In the genomic region with DNA sequence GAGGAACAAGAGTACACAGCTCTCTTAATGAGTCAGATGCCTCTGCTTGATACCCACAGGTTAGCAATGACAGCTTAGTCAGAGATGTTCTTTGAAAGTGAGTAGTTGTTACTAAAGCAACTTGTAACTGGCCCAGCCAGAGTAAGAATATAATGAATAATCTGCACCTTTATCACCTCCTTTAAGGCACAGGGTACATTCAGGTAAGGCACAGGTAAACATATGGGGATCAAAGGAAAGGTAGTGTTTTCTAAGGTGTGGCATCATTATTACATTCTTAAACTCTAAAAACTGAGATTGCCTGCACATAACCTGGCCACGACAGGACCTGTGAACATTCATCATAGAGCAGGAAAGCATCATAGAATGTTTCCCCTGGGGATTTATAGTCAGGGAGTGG, we compare ENCODE assay signal across 26 mouse cellular contexts. TPM values are rescaled to one million over a fixed set of nuclear protein-coding genes. Genes with fewer than 3 reads are reported as not detected.
DNase-seq lines count a peak whose midpoint lies in the region; ATAC-seq and TF ChIP-seq lines count a peak whose summit lies in the region.
"Had no signal": no experiment of that assay in that cellular context is flagged by ENCODE, and none has a peak within 500 bp of the region (broad histone marks: within the 10 kb centered on the region; RNA-seq: fewer than 3 reads in every experiment).

No protein-coding gene starts in this region.

- whole genome bisulfite sequencing in stomach, postnatal 0 days, result 57% methylated on average over 1 of the region's 1 CpGs
- 94% methylated on average over 1 of the region's 1 CpGs for WGBS in hindbrain, embryonic 16.5 days

- no peak for TF ChIP-seq CTCF in stomach, postnatal 0 days (IDR thresholded peaks at IDR 0.05; ENCODE audit: low read depth)

- H3K27ac ChIP-seq in stomach, postnatal 0 days (replicated peaks), result no peak overlapping the region
- no peak overlapping the region for H3K27ac ChIP-seq in hindbrain, embryonic 16.5 days (ENCODE audit: low read depth, low read length)
- H3K27ac ChIP-seq: embryonic facial prominence, embryonic 12.5 days; embryonic facial prominence, embryonic 15.5 days; forebrain, embryonic 12.5 days; forebrain, embryonic 15.5 days; heart, embryonic 10.5 days; heart, embryonic 13.5 days; hindbrain, embryonic 14.5 days had no signal

- no peak overlapping the region for H3K4me2 ChIP-seq in stomach, postnatal 0 days (replicated peaks; ENCODE audit: low read depth)
- H3K4me2 ChIP-seq in hindbrain, embryonic 16.5 days (ENCODE audit: low read length), result no peak overlapping the region
- H3K4me2 ChIP-seq: embryonic facial prominence, embryonic 12.5 days; embryonic facial prominence, embryonic 15.5 days; forebrain, embryonic 12.5 days; forebrain, embryonic 15.5 days; heart, embryonic 13.5 days; hindbrain, embryonic 14.5 days had no signal

- H3K27me3 ChIP-seq in stomach, postnatal 0 days (ENCODE audit: control insufficient read depth, insufficient read depth, low read length), result no peaks in the 10 kb centered on the region
- no peaks in the 10 kb centered on the region for H3K27me3 ChIP-seq in hindbrain, embryonic 16.5 days (replicated peaks; ENCODE audit: control insufficient read depth, insufficient read depth, low read length)
- H3K27me3 ChIP-seq: CH12.LX; embryonic facial prominence, embryonic 12.5 days; embryonic facial prominence, embryonic 15.5 days; forebrain, embryonic 12.5 days; forebrain, embryonic 15.5 days; heart, embryonic 13.5 days had no signal

- peak; percentile 42 for ATAC-seq in CD4-positive, CD25-positive, alpha-beta regulatory T cell, adult 4 months
- peak; percentile 28 for ATAC-seq in granulocyte monocyte progenitor cell, adult 5-6 weeks (replicated peaks; ENCODE audit: poor library complexity, severe bottlenecking)
- 0 out of 2 replicates have a peak, but pooled peaks have one; percentile 12 for ATAC-seq in megakaryocyte, adult 5-6 weeks (ENCODE audit: poor library complexity, severe bottlenecking)
- peak; percentile 69 for ATAC-seq in stomach, postnatal 0 days (ENCODE audit: low FRiP score, low TSS enrichment)
- ATAC-seq in hindbrain, embryonic 16.5 days, result no peak
- ATAC-seq: forebrain, embryonic 15.5 days; intestine, embryonic 16.5 days had no signal

- DNase-seq in stomach, postnatal 0 days (ENCODE audit: low spot score), result no peak
- no peak for DNase-seq in frontal cortex, adult 2 months (ENCODE audit: extremely low spot score in 1 of 2, low spot score in 1 of 2)
- no peak for DNase-seq in heart, adult 9 months (ENCODE audit: low spot score in 2 of 2)
- DNase-seq: adrenal gland, postnatal 10 days; adrenal gland, postnatal 36 days; cerebellum, adult 18-20 months; cerebellum, adult 9-10 months; cerebellum, postnatal 14 days; gastrocnemius, postnatal 10 days; heart, adult 18-20 months; heart, postnatal 14 days; heart, postnatal 4 days had no signal

- H3K9me3 ChIP-seq in stomach, postnatal 0 days (ENCODE audit: control insufficient read depth, low read length), result no peaks in the 10 kb centered on the region
- no peaks in the 10 kb centered on the region for H3K9me3 ChIP-seq in hindbrain, embryonic 16.5 days (ENCODE audit: control insufficient read depth, low read length)
- H3K9me3 ChIP-seq: embryonic facial prominence, embryonic 12.5 days; embryonic facial prominence, embryonic 15.5 days; forebrain, embryonic 12.5 days; forebrain, embryonic 15.5 days; G1E; heart, embryonic 10.5 days; heart, embryonic 13.5 days had no signal

- TF ChIP-seq EP300 in stomach, postnatal 0 days (optimal IDR thresholded peaks at IDR 0.05), result no peak

- H3K9ac ChIP-seq in stomach, postnatal 0 days (ENCODE audit: low read length), result no peak overlapping the region
- no peak overlapping the region for H3K9ac ChIP-seq in hindbrain, embryonic 16.5 days (ENCODE audit: low read depth, low read length)
- H3K9ac ChIP-seq: embryonic facial prominence, embryonic 12.5 days; embryonic facial prominence, embryonic 15.5 days; forebrain, embryonic 12.5 days; forebrain, embryonic 15.5 days; heart, embryonic 13.5 days; hindbrain, embryonic 14.5 days had no signal

- no peaks in the 10 kb centered on the region for H3K36me3 ChIP-seq in stomach, postnatal 0 days (ENCODE audit: control insufficient read depth, insufficient read depth, low read length)
- no peaks in the 10 kb centered on the region for H3K36me3 ChIP-seq in hindbrain, embryonic 16.5 days (ENCODE audit: control insufficient read depth, insufficient read depth, low read length)
- H3K36me3 ChIP-seq: embryonic facial prominence, embryonic 15.5 days; forebrain, embryonic 15.5 days had no signal

- H3K4me1 ChIP-seq in stomach, postnatal 0 days (replicated peaks; ENCODE audit: control insufficient read depth, insufficient read depth), result no peaks in the 10 kb centered on the region
- H3K4me1 ChIP-seq in hindbrain, embryonic 16.5 days (ENCODE audit: control insufficient read depth, insufficient read depth, low read depth, low read length), result no peaks in the 10 kb centered on the region

- H3K4me3 ChIP-seq in stomach, postnatal 0 days (ENCODE audit: low read depth, low read length), result no peak overlapping the region
- no peak overlapping the region for H3K4me3 ChIP-seq in hindbrain, embryonic 16.5 days (ENCODE audit: low read length)
- H3K4me3 ChIP-seq: embryonic facial prominence, embryonic 12.5 days; embryonic facial prominence, embryonic 15.5 days; forebrain, embryonic 12.5 days; forebrain, embryonic 15.5 days; heart, embryonic 10.5 days; heart, embryonic 13.5 days had no signal

RNA-seq across cellular contexts. Expression of gene Scaf8, which starts 9.8 kb away (rescaled TPM):
- 10 to 100 TPM; 23.4 to 25.5 TPM for polyA plus RNA-seq in CD4-positive, CD25-positive, alpha-beta regulatory T cell, adult 4 months (2017; shearing (Covaris generic))
- total RNA-seq in granulocyte monocyte progenitor cell, adult 5-6 weeks (2014; fragmentation: Nextera tagmentation), result 38.8 and 42.9 TPM in 2 replicates
- total RNA-seq in granulocyte monocyte progenitor cell, adult 5-6 weeks (2017), result 25.8 and 31.5 TPM in 2 replicates
- total RNA-seq in megakaryocyte, adult 5-6 weeks (2015), result 34.1 and 43.8 TPM in 2 replicates
- total RNA-seq in megakaryocyte, adult 5-6 weeks (2017), result 29.1 and 35.5 TPM in 2 replicates
- polyA plus RNA-seq in stomach, postnatal 0 days (2015; fragmentation: Nextera tagmentation; extraction: Ambion mirVana), result 6.7 and 7.6 TPM in 2 replicates
- 11.9 and 15.2 TPM in 2 replicates for polyA plus RNA-seq in hindbrain, embryonic 16.5 days (2015; fragmentation: Nextera tagmentation; extraction: Ambion mirVana)
- polyA plus RNA-seq in frontal cortex, adult 2 months (2012; rRNA removed), result 32.4 and 34.3 TPM in 2 replicates
